Mouse (Mus musculus): Measurements from ENCODE around the gene Rpl3l. TPM values are rescaled to one million over a fixed set of nuclear protein-coding genes. Genes with fewer than 3 reads are reported as not detected.

Gene Rpl3l
- polyA plus RNA-seq, 1 experiment from 2014 or later = not detected

DNA sequence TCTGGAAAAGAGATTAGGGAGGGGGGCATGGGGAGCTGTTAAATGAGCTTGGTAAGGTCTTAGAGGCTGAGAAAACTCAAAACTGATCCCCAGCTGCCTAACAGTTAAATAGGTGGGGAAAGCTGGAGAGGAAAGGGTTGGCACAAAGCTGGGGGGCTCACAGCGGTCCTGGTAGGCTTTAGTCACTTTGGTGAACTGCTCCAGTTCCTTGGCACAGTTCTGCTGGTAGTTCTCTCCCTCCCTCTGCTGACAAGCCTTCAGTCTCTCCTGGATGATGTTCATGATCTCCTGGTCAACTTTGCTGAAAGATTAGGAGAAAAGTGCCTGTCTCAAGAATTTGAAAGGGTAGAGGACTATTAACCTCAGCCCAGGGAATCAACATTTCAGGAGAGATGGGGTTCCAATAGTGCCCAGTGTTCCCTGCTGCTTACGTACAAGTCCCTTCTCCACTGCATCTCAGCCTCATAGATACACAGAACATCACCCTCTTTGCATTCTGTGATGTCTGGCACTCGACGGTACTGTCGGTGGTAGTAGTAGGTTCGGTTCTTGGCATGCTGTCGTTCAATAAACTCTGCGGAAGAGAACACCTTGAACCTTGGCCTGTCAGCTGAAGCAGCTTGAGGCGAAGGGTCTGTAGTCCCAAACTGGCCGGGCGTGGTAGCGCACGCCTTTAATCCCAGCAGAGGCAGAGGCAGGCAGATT, 5.2 kb upstream of the Rpl3l start:
- WGBS = 37% methylated on average over 13 of the region's 13 CpGs
- Histone ChIP-seq H3K27me3 (ENCODE audit: insufficient read depth, poor library complexity, severe bottlenecking) (no peaks in the 10 kb centered on the region), H3K9me3 (no peaks in the 10 kb centered on the region), H3K4me1 (replicated peaks) (peaks cover 44% of the 10 kb centered on the region), H3K27ac (no peak overlapping the region), H3K36me3 (peaks cover 35% of the 10 kb centered on the region), H3K4me3 (peak overlapping the region; percentile 82)
- peak; percentile 23 for DNase-seq (ENCODE audit: low spot score)

DNA sequence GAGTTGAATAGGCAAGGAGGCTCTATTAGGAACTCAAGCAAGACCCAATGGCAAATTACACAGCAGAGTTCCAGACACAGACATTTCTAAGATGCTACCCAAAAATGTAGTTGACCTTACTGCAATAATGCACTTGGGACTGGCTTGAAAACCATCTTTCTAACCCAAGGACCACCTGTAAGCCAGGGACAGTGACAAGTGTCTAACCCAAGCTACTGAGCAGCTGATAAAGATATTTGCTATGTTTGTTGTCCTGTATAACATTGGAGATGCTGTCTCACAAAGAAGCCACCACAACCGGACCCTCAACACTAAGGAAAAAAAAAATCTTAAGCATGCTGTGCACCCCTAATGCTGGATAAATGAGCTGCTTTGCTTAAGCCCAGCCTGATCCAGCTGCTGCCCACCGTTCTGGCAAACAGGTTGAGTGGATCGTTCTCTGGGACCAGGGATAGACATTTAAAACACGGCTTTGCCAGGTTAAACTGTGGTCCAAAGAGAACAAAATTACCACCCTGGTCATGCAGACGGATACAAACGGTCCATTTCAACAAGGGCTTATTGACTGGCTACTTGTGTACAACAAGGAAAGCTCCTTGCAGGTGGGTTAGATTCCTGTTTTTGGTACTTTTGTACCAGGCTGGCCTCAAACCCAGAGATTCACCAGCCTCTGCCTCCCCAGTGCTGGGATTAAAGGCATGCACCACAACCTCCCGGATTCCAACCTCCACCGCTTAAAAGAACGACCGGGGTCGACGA, 4.3 kb upstream of the Rpl3l start:
- peak; percentile 11 for DNase-seq (ENCODE audit: low spot score)
- Histone ChIP-seq H3K27ac (peak overlapping the region; percentile 88), H3K27me3 (ENCODE audit: insufficient read depth, poor library complexity, severe bottlenecking) (0 out of 2 replicates have a peak, but pooled peaks cover 3% of the 10 kb centered on the region), H3K36me3 (peaks cover 26% of the 10 kb centered on the region), H3K4me3 (peak overlapping the region; percentile 82), H3K9me3 (no peaks in the 10 kb centered on the region), H3K4me1 (replicated peaks) (peaks cover 41% of the 10 kb centered on the region)
- WGBS = 5% methylated on average over 12 of the region's 12 CpGs

DNA sequence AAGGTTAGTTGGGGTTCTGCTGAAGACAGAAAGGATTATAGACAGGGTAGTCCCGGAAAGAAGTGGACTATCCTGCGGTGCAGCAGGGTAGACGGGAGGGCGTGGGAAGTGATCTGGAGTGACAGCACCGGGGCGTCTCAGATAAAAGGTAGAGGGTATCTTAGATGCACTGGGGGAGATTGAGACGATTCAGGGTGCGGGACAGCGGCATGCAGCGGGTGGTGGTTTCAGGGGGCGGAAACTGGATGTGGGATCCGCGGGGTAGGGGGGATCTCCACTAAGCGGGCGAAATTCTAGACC, 3.8 kb upstream of the Rpl3l start:
- under 1% methylated on average over 15 of the region's 15 CpGs for WGBS
- H3K4me1 ChIP-seq (replicated peaks) = peaks cover 35% of the 10 kb centered on the region
- H3K9me3 ChIP-seq = no peaks in the 10 kb centered on the region
- 0 out of 2 replicates have a peak, but pooled peaks cover 5% of the 10 kb centered on the region for H3K27me3 ChIP-seq (ENCODE audit: insufficient read depth, poor library complexity, severe bottlenecking)
- H3K27ac ChIP-seq = peak overlapping the region; percentile 88
- no peak for DNase-seq (ENCODE audit: low spot score)
- peaks cover 21% of the 10 kb centered on the region for H3K36me3 ChIP-seq
- H3K4me3 ChIP-seq = peak overlapping the region; percentile 82

DNA sequence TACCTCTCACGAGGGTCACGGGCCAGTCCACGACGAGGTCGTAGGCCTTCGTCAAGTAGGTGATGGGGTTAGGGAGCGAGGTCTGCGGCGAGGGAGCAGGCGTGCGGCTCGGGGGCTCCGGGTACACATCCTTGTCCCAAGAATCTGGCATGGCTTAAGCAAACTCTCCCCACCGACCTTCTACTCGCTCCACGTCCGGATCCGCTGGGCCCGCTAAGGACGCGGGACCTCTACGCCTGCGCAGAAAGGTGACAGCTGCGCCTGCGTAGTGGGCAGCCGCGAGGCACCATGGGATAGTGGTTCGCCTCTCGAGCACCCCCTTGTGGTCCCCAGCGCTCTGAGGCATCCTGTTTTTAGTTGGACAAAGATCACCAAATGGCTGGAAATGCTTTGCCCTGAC, 3.4 kb upstream of the Rpl3l start, which contains the start of gene Ndufb10:
TSS of gene Ndufb10 (minus strand) at position 295 of the 400 bp plus-strand sequence.
- Histone ChIP-seq H3K27ac (peak within 1 kb of the TSS; percentile 88), H3K36me3 (peaks cover 21% of the 10 kb centered on the region), H3K4me1 (replicated peaks) (peaks cover 32% of the 10 kb centered on the region), H3K27me3 (ENCODE audit: insufficient read depth, poor library complexity, severe bottlenecking) (0 out of 2 replicates have a peak, but pooled peaks cover 5% of the 10 kb centered on the region), H3K4me3 (peak within 1 kb of the TSS; percentile 82), H3K9me3 (no peaks in the 10 kb centered on the region)
- WGBS = under 1% methylated on average over 30 of the region's 30 CpGs
- DNase-seq (ENCODE audit: low spot score) = peak; percentile 97

DNA sequence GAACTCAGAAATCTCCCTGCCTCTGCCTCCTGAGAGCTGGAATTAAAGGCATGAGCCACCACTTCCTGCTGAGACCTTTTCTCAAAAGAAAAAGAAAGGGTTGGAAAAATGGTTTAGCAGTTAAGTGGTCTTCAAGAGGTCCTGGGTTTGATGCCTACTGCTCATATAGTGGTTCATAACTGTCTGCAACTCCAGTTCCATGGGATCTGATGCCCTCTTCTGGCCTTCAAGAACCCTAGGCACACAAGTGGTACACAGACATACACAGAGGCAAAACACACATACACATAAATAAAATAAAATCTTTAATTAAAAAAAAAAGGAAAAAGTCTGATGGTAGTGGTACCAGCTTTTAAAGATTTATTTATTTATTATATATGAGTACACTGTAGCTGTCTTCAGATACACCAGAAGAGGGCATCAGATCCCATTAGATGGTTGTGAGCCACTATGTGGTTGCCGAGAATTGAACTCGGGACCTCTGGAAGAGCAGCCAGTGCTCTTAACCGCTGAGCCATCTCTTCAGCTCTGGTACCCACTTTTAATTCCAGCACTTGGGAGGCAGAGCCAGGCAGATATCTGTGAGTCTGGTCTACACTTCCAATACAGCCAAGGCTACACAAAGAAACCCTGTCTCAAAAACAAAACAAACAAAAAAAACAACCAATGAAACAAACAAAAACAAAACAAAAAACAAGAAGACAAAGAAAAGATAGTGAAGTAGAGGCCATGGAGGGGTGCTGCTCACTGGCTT, 1.8 kb upstream of the Rpl3l start:
- peaks cover 18% of the 10 kb centered on the region for H3K36me3 ChIP-seq
- H3K4me3 ChIP-seq = no peak overlapping the region
- no peak for DNase-seq (ENCODE audit: low spot score)
- 0 out of 2 replicates have a peak, but pooled peaks cover 5% of the 10 kb centered on the region for H3K27me3 ChIP-seq (ENCODE audit: insufficient read depth, poor library complexity, severe bottlenecking)
- H3K4me1 ChIP-seq (replicated peaks) = peaks cover 32% of the 10 kb centered on the region
- H3K27ac ChIP-seq = no peak overlapping the region
- no peaks in the 10 kb centered on the region for H3K9me3 ChIP-seq
- 76% methylated on average over 3 of the region's 3 CpGs for WGBS

DNA sequence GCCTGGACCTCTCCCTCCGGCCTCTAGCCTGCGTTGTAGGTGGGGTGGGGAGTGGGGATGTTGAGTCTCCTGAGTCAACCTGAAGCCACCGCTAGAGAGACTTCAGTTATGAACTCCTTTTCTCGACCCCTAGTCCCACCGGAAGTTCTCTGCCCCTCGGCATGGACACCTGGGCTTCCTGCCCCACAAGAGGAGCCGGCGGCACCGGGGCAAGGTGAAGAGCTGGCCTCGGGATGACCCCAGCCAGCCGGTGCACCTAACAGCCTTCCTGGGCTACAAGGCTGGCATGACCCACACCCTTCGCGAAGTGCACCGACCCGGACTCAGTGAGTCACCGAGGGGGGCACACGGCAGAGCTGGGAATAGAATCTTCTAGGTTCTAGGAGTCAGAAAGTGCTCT, 564 bp downstream of the Rpl3l start:
- H3K27me3 ChIP-seq (ENCODE audit: insufficient read depth, poor library complexity, severe bottlenecking) = 0 out of 2 replicates have a peak, but pooled peaks cover 5% of the 10 kb centered on the region
- H3K36me3 ChIP-seq = no peaks in the 10 kb centered on the region
- no peak for DNase-seq (ENCODE audit: low spot score)
- no peak overlapping the region for H3K4me3 ChIP-seq
- 73% methylated on average over 17 of the region's 17 CpGs for WGBS
- H3K9me3 ChIP-seq = no peaks in the 10 kb centered on the region
- H3K27ac ChIP-seq = no peak overlapping the region
- H3K4me1 ChIP-seq (replicated peaks) = peaks cover 11% of the 10 kb centered on the region

DNA sequence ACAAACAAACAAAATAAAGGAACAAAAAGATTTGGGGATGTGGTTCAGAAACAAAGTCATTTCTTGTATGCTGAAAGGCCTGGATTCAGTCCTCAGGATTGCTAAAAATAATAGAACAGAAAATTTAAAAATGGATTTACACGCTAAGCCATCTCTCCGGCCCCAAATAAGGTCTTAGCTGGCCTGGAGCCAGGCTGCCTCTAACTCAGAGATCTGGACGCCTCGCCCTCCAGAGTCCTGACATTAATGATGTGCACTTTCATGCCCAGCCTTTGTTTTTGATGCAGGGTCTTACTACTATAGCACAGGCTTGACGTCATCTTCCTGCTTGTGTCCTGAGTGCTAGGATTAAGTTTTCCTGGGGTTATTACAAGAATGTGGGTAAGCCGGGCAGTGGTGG, 1.4 kb downstream of the Rpl3l start:
- Histone ChIP-seq H3K9me3 (no peaks in the 10 kb centered on the region), H3K4me1 (replicated peaks) (peaks cover 4% of the 10 kb centered on the region; the same call in 1 of the 2 replicates), H3K4me3 (no peak overlapping the region), H3K36me3 (no peaks in the 10 kb centered on the region), H3K27ac (no peak overlapping the region), H3K27me3 (ENCODE audit: insufficient read depth, poor library complexity, severe bottlenecking) (0 out of 2 replicates have a peak, but pooled peaks cover 13% of the 10 kb centered on the region)
- no peak for DNase-seq (ENCODE audit: low spot score)
- WGBS = 85% methylated on average over 6 of the region's 6 CpGs

DNA sequence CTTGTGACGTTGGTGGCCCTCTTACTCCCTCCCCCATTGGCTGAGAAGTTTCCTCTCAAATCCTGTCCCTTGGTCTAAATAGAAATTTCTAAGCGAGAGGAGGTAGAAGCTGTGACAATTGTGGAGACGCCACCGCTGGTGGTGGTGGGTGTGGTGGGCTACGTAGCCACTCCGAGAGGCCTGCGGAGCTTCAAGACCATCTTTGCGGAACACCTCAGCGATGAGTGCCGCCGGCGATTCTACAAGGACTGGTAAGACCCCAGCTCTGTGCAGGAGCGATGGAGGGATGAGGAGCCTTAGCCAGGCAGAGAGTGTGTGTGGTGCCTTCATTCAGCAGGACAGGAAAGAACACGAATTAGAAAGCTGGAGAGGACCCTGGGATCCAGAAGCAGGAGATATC, 3.2 kb downstream of the Rpl3l start:
- whole genome bisulfite sequencing = 81% methylated on average over 14 of the region's 14 CpGs
- H3K4me3 ChIP-seq = no peak overlapping the region
- no peaks in the 10 kb centered on the region for H3K9me3 ChIP-seq
- DNase-seq (ENCODE audit: low spot score) = no peak
- H3K4me1 ChIP-seq (replicated peaks) = peaks cover 5% of the 10 kb centered on the region
- no peak overlapping the region for H3K27ac ChIP-seq
- 0 out of 2 replicates have a peak, but pooled peaks cover 14% of the 10 kb centered on the region for H3K27me3 ChIP-seq (ENCODE audit: insufficient read depth, poor library complexity, severe bottlenecking)
- no peaks in the 10 kb centered on the region for H3K36me3 ChIP-seq

DNA sequence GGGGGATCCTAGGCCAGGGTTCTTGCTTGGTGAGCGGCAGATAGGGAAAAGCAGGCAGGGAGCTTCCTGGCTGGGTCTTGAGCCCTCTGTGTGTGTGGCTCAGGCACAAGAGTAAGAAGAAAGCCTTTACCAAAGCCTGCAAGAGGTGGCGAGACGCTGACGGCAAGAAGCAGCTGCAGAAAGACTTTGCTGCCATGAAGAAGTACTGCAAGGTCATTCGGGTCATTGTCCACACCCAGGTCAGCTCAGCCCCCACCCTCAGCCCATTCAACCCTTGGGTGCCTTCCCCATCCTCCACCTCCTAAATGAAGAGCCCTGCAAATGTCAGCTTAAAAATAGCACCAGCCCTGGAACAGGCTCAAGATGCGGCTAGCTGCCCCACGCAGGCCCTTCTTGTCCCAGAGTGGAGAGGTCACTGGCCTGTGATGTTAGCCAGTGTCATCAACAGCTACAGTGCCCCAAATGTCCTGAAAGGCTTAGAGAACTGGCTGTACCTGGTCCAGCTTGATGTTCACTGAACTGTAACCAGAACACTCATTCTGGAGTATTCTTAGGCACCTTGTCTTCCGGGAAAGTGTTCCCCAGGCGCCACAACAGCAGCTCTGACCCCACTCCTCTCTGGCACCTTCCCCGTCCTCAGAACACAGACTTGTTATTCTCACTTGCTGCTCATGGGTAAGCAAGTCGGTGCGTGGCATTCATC, 4.8 kb downstream of the Rpl3l start:
- Histone ChIP-seq H3K4me3 (no peak overlapping the region), H3K36me3 (no peaks in the 10 kb centered on the region), H3K4me1 (replicated peaks) (peaks cover 19% of the 10 kb centered on the region), H3K9me3 (no peaks in the 10 kb centered on the region), H3K27ac (no peak overlapping the region), H3K27me3 (ENCODE audit: insufficient read depth, poor library complexity, severe bottlenecking) (0 out of 2 replicates have a peak, but pooled peaks cover 14% of the 10 kb centered on the region)
- DNase-seq (ENCODE audit: low spot score) = no peak
- 81% methylated on average over 12 of the region's 12 CpGs for WGBS

DNA sequence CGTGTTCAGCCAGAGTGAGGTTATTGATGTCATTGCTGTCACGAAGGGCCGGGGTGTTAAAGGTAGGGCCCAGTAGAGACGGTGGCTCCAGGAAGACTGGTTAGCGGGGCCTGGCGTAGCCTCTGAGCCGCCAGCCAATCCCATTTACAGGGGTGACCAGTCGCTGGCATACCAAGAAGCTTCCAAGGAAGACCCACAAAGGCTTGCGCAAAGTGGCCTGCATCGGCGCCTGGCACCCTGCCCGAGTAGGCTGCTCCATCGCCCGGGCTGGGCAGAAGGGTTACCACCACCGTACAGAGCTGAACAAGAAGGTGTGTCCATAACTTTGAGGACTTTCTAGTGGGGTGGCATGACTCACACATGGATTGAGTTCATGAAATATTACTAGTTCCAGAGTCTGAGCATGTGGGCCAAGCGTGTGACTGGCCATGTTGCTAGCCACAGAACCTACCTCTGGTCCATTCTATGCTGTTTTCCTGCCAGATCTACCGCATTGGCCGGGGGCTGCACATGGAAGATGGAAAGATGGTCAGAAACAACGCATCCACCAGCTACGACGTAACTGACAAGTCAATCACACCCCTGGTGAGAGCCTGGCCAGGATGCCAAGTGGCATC, 5.9 kb downstream of the Rpl3l start:
- Histone ChIP-seq H3K27me3 (ENCODE audit: insufficient read depth, poor library complexity, severe bottlenecking) (0 out of 2 replicates have a peak, but pooled peaks cover 10% of the 10 kb centered on the region), H3K4me1 (replicated peaks) (peaks cover 24% of the 10 kb centered on the region), H3K27ac (no peak overlapping the region), H3K4me3 (no peak overlapping the region), H3K36me3 (no peaks in the 10 kb centered on the region), H3K9me3 (no peaks in the 10 kb centered on the region)
- 90% methylated on average over 21 of the region's 21 CpGs for WGBS
- no peak for DNase-seq (ENCODE audit: low spot score)

DNA sequence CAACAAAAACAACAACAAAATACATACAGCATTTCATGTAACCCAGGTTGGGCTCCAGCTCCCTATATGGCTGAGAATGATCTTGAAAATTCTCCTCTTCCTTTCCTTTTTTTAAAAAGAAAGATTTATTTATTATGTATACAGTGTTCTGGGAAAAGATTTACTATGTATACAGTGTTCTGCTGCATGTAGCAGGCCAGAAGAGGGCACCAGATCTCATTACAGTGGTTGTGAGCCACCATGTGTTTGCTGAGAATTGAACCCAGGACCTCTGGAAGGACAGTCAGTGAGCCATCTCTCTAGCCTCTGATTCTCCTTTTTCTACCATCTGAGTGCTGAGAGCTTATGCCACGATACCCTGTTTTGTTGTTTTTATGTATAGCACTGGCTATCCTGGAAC, 6.9 kb downstream of the Rpl3l start:
- Histone ChIP-seq H3K4me3 (no peak overlapping the region), H3K9me3 (no peaks in the 10 kb centered on the region), H3K36me3 (0 out of 2 replicates have a peak, but pooled peaks cover under 1% of the 10 kb centered on the region), H3K27me3 (ENCODE audit: insufficient read depth, poor library complexity, severe bottlenecking) (0 out of 2 replicates have a peak, but pooled peaks cover 10% of the 10 kb centered on the region), H3K4me1 (replicated peaks) (peaks cover 24% of the 10 kb centered on the region), H3K27ac (no peak overlapping the region)
- 81% methylated on average over 1 of the region's 1 CpGs for WGBS
- no peak for DNase-seq (ENCODE audit: low spot score)

DNA sequence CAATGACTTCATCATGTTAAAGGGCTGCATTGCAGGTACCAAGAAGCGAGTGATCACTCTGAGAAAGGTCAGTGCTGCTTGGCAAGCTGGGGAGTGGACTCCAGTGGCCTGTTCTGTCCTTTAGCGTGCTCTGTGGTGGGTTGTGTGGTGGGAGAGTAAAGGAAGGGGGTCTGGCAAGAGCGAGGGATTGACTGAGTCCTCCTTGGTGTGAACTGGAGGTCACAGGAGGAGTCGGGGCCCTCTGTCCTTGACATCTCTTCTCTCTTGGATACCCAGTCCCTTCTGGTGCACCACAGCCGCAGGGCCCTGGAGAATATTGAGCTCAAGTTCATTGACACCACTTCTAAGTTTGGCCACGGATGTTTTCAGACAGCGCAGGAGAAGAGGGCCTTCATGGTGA, 7.8 kb downstream of the Rpl3l start:
- DNase-seq (ENCODE audit: low spot score) = no peak
- Histone ChIP-seq H3K27ac (no peak overlapping the region), H3K9me3 (no peaks in the 10 kb centered on the region), H3K27me3 (ENCODE audit: insufficient read depth, poor library complexity, severe bottlenecking) (0 out of 2 replicates have a peak, but pooled peaks cover 10% of the 10 kb centered on the region), H3K4me3 (no peak overlapping the region), H3K36me3 (peaks cover 9% of the 10 kb centered on the region; the same call in 1 of the 2 replicates), H3K4me1 (replicated peaks) (peaks cover 24% of the 10 kb centered on the region)
- WGBS = 87% methylated on average over 7 of the region's 7 CpGs

All from hindbrain, embryonic 10.5 days (tissue).